Comparison of ENCODE assay signal across 15 mouse cellular contexts in genomic region chr2:75240976-75241375, GRCm38 (mm10).
"Had no signal": no experiment of that assay in that cellular context is flagged by ENCODE, and none has a peak within 500 bp of the region (broad histone marks: within the 10 kb centered on the region; RNA-seq: fewer than 3 reads in every experiment).

No protein-coding gene starts in this region.

- H3K27me3 ChIP-seq: midbrain, embryonic 12.5 days; midbrain, embryonic 15.5 days; neural tube, embryonic 12.5 days; neural tube, embryonic 15.5 days had no signal

- ATAC-seq: intestine, postnatal 0 days; liver, postnatal 0 days; midbrain, embryonic 15.5 days had no signal

- H3K9ac ChIP-seq: liver, embryonic 14.5 days; liver, postnatal 0 days; midbrain, embryonic 12.5 days; midbrain, embryonic 15.5 days; neural tube, embryonic 12.5 days; neural tube, embryonic 15.5 days had no signal

- DNase-seq: kidney, adult 2 months; kidney, postnatal 36 days; layer of hippocampus, postnatal 36 days; liver, postnatal 0 days; lung, postnatal 36 days; thymus, adult 18-20 months; thymus, postnatal 36 days had no signal

- H3K27ac ChIP-seq: kidney, postnatal 0 days; left cerebral cortex, adult 2 months; liver, embryonic 14.5 days; midbrain, embryonic 12.5 days; midbrain, embryonic 15.5 days; neural tube, embryonic 12.5 days; neural tube, embryonic 15.5 days had no signal

- H3K36me3 ChIP-seq: midbrain, embryonic 12.5 days; midbrain, embryonic 15.5 days; neural tube, embryonic 12.5 days; neural tube, embryonic 15.5 days had no signal

- H3K4me3 ChIP-seq: left cerebral cortex, adult 2 months; midbrain, embryonic 12.5 days; midbrain, embryonic 15.5 days; neural tube, embryonic 12.5 days; neural tube, embryonic 15.5 days had no signal

- H3K9me3 ChIP-seq: midbrain, embryonic 12.5 days; midbrain, embryonic 15.5 days; neural tube, embryonic 12.5 days; neural tube, embryonic 15.5 days had no signal

- H3K4me2 ChIP-seq: midbrain, embryonic 12.5 days; midbrain, embryonic 15.5 days; neural tube, embryonic 12.5 days; neural tube, embryonic 15.5 days had no signal
